Comparison of ENCODE assay signal across 9 mouse cellular contexts in the genomic region with DNA sequence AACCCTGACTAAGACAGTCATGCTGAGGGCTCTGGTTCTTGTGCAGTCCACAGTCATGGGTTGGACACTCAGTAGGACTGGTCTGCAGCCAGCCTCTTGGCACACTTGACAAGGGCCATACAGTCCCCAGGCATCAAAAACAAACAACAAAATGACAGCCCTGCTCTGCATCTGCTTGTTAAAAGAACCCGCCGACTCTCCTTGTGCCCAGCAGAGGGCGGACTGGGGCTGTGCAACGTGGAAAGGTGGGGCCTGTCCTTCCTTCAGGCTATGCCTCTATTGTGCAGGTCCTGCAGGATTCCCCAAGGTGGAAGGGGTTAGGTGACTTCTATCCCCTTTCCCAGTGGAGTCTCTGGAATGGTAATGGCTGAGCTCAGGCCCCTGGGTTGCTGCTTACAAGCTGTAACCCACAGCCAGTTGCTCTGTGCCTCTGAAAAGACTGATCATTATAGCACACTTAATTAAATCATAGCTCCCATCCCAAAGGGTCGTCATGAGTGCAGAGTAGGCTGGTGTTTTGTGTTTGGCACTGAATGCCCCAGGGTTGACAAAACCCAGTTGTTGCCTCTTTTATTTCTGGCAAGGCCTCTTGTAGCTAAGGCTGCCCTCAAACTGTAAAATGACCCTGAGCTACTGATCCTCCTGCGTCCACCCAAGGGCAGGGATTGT. TPM values are rescaled to one million over a fixed set of nuclear protein-coding genes. Genes with fewer than 3 reads are reported as not detected.
DNase-seq lines count a peak whose midpoint lies in the region; ATAC-seq and TF ChIP-seq lines count a peak whose summit lies in the region.
"Not testable (repeated sequence)": the region's sequence is repeated elsewhere in the genome, so short reads cannot be mapped to it uniquely, and the experiment has no call there.
"Had no signal": no experiment of that assay in that cellular context is flagged by ENCODE, and none has a peak within 500 bp of the region (broad histone marks: within the 10 kb centered on the region; RNA-seq: fewer than 3 reads in every experiment).

No protein-coding gene starts in this region.

- DNase-seq in CH12.LX (ENCODE audit: extremely low read depth), result peak; percentile 34
- peak; percentile 70 for DNase-seq in brain, adult 2 months (ENCODE audit: low read depth, low spot score)
- DNase-seq in forebrain, embryonic 10.5 days (ENCODE audit: extremely low spot score, low spot score), result peak; percentile 55
- DNase-seq in heart, postnatal 4 days, result peak; percentile 65
- peak; percentile 65 to 72 for DNase-seq in kidney, postnatal 25 days
- DNase-seq in liver, postnatal 0 days, result peak; percentile 50
- DNase-seq in testis, postnatal 10 days (ENCODE audit: low spot score), result peak; percentile 70

- TF ChIP-seq CTCF in CH12.LX (conservative IDR thresholded peaks at IDR 0.05 in 1 of 2, IDR thresholded peaks at IDR 0.05 in 1 of 2; ENCODE audit: low read depth in 2 of 2, low read length in 2 of 2), result peak; percentile 8 to 63; a peak in 2 of 4 replicates
- TF ChIP-seq CTCF in liver, postnatal 0 days (IDR thresholded peaks at IDR 0.05; ENCODE audit: low read depth), result peak; percentile 71

- H3K4me1 ChIP-seq in CH12.LX (ENCODE audit: control insufficient read depth in 1 of 2, insufficient read depth in 2 of 2); liver, postnatal 0 days (ENCODE audit: insufficient read depth); neural tube, embryonic 13.5 days (replicated peaks): not testable (repeated sequence)
- H3K4me1 ChIP-seq in forebrain, embryonic 10.5 days, result peaks cover 69% of the 10 kb centered on the region

- in situ Hi-C loops in CH12.LX (cut with MboI; ENCODE audit: low pct_ligation_motif_present, low pct_unique_long_range_greater_than_20kb, low sequenced_read_pairs), result not testable (repeated sequence)

- dilution Hi-C loops in CH12.LX (cut with MboI; ENCODE audit: extremely low pct_ligation_motif_present, extremely low pct_unique_long_range_greater_than_20kb, low sequenced_read_pairs), result not testable (repeated sequence)

- H3K4me3 ChIP-seq in CH12.LX (replicated peaks in 1 of 3; ENCODE audit: low read depth in 2 of 3, low read length in 2 of 3, poor library complexity in 1 of 3); forebrain, embryonic 10.5 days; liver, postnatal 0 days (ENCODE audit: low read depth, low read length); neural tube, embryonic 13.5 days: not testable (repeated sequence)

- not testable (repeated sequence) for ATAC-seq in liver, postnatal 0 days
- ATAC-seq in neural tube, embryonic 13.5 days (ENCODE audit: low read depth), result peak; percentile 45

- TF ChIP-seq EP300 in CH12.LX (IDR thresholded peaks at IDR 0.05; ENCODE audit: low read length); liver, postnatal 0 days (IDR thresholded peaks at IDR 0.05; ENCODE audit: low read depth): not testable (repeated sequence)

- H3K4me2 ChIP-seq in CH12.LX (ENCODE audit: insufficient read depth, low read depth, poor library complexity, severe bottlenecking); liver, postnatal 0 days (ENCODE audit: low read depth, low read length); neural tube, embryonic 13.5 days: not testable (repeated sequence)

- not testable (repeated sequence) for H3K27ac ChIP-seq in CH12.LX (ENCODE audit: insufficient read depth, low read depth); forebrain, embryonic 10.5 days; liver, postnatal 0 days (ENCODE audit: low read depth); neural tube, embryonic 13.5 days (replicated peaks)

- H3K9ac ChIP-seq in CH12.LX (ENCODE audit: insufficient read depth, low read depth); liver, postnatal 0 days (replicated peaks); neural tube, embryonic 13.5 days: not testable (repeated sequence)

- not testable (repeated sequence) for H3K79me2 ChIP-seq in CH12.LX (replicated peaks; ENCODE audit: control insufficient read depth, extremely low read depth, insufficient read depth, poor library complexity, severe bottlenecking)

- 20% methylated on average over 6 of the region's 6 CpGs for WGBS in forebrain, embryonic 10.5 days
- WGBS in liver, postnatal 0 days (ENCODE audit: insufficient replicate concordance), result 23% methylated on average over 6 of the region's 6 CpGs
- WGBS in neural tube, embryonic 13.5 days, result 21% methylated on average over 6 of the region's 6 CpGs

- not testable (repeated sequence) for H3K9me3 ChIP-seq in CH12.LX (replicated peaks; ENCODE audit: low read length); forebrain, embryonic 10.5 days; liver, postnatal 0 days (ENCODE audit: low read length); neural tube, embryonic 13.5 days

- not testable (repeated sequence) for TF ChIP-seq POLR2A in CH12.LX (IDR thresholded peaks at IDR 0.05; ENCODE audit: low read depth, low read length)

- TF ChIP-seq RAD21 in CH12.LX (IDR thresholded peaks at IDR 0.05; ENCODE audit: low read depth, low read length), result peak; percentile 23

- H3K27me3 ChIP-seq in CH12.LX (replicated peaks), result peaks cover 41% of the 10 kb centered on the region
- H3K27me3 ChIP-seq in forebrain, embryonic 10.5 days (ENCODE audit: poor library complexity, severe bottlenecking); liver, postnatal 0 days (ENCODE audit: insufficient read depth, low read length); neural tube, embryonic 13.5 days: not testable (repeated sequence)

- H3K36me3 ChIP-seq in CH12.LX (replicated peaks in 1 of 2; ENCODE audit: control insufficient read depth in 1 of 2, insufficient read depth in 1 of 2, low read length in 1 of 2); forebrain, embryonic 10.5 days (replicated peaks); liver, postnatal 0 days (replicated peaks; ENCODE audit: insufficient read depth, low read length); neural tube, embryonic 13.5 days: not testable (repeated sequence)

TF ChIP-seq in CH12.LX, 34 proteins besides CTCF, POLR2A, EP300 and RAD21:
- TF ChIP-seq SMC3 (IDR thresholded peaks at IDR 0.05; ENCODE audit: low read depth, low read length), result peak; percentile 24

RNA-seq across cellular contexts. Expression of a gene that starts 21.7 kb away (rescaled TPM):
- total RNA-seq in CH12.LX (2012; rRNA removed), result 64.4 and 70.8 TPM in 2 replicates
- total RNA-seq in CH12.LX (2014; rRNA removed), result 42.8 and 44.3 TPM in 2 replicates
- 69.3 and 76.7 TPM in 2 replicates for polyA plus RNA-seq in CH12.LX (2012; ENCODE audit: insufficient read length, low read depth)
- polyA plus RNA-seq in forebrain, embryonic 10.5 days (2016; fragmentation: Nextera tagmentation; extraction: Ambion mirVana), result 57.4 and 59.1 TPM in 2 replicates
- total RNA-seq in heart, postnatal 4 days (2021), result 10 to 100 TPM; 54.4 to 56.7 TPM
- polyA plus RNA-seq in liver, postnatal 0 days (2015; fragmentation: Nextera tagmentation; extraction: Ambion mirVana), result 61.1 and 62.6 TPM in 2 replicates
- 23.8 and 25.0 TPM in 2 replicates for polyA plus RNA-seq in neural tube, embryonic 13.5 days (2015; fragmentation: Nextera tagmentation; extraction: Ambion mirVana)

RNA-seq across cellular contexts. Expression of a gene that starts 28.0 kb away (rescaled TPM):
- total RNA-seq in CH12.LX (2012; rRNA removed), result not detected in 2 replicates
- not detected in 2 replicates for total RNA-seq in CH12.LX (2014; rRNA removed)
- polyA plus RNA-seq in CH12.LX (2012; ENCODE audit: insufficient read length, low read depth), result not detected in 2 replicates
- 26.5 and 35.8 TPM in 2 replicates for polyA plus RNA-seq in forebrain, embryonic 10.5 days (2016; fragmentation: Nextera tagmentation; extraction: Ambion mirVana)
- total RNA-seq in heart, postnatal 4 days (2021), result not detected
- not detected in 2 replicates for polyA plus RNA-seq in liver, postnatal 0 days (2015; fragmentation: Nextera tagmentation; extraction: Ambion mirVana)
- 0.32 TPM in 1 of 2 replicates, not detected in the other for polyA plus RNA-seq in neural tube, embryonic 13.5 days (2015; fragmentation: Nextera tagmentation; extraction: Ambion mirVana)
- total RNA-seq: adrenal gland, adult 8-10 months had no signal

Comparison
In these comparisons a context has a peak if more than half of its experiments do, and no peak if none do; other contexts are left out.
1. RNA of a gene that starts 28.0 kb away (polyA plus RNA-seq): 26.5 to 35.8 TPM in forebrain, embryonic 10.5 days; not detected in CH12.LX, not detected in liver, postnatal 0 days and 0.32 TPM in neural tube, embryonic 13.5 days; every median in the first group is over 10 times any median in the second.
2. Peak in every context shown above with its lines, with median percentiles within 50 percentile points of each other: DNase-seq.